ENCODE assay signal across 8 mouse cellular contexts in the genomic region with DNA sequence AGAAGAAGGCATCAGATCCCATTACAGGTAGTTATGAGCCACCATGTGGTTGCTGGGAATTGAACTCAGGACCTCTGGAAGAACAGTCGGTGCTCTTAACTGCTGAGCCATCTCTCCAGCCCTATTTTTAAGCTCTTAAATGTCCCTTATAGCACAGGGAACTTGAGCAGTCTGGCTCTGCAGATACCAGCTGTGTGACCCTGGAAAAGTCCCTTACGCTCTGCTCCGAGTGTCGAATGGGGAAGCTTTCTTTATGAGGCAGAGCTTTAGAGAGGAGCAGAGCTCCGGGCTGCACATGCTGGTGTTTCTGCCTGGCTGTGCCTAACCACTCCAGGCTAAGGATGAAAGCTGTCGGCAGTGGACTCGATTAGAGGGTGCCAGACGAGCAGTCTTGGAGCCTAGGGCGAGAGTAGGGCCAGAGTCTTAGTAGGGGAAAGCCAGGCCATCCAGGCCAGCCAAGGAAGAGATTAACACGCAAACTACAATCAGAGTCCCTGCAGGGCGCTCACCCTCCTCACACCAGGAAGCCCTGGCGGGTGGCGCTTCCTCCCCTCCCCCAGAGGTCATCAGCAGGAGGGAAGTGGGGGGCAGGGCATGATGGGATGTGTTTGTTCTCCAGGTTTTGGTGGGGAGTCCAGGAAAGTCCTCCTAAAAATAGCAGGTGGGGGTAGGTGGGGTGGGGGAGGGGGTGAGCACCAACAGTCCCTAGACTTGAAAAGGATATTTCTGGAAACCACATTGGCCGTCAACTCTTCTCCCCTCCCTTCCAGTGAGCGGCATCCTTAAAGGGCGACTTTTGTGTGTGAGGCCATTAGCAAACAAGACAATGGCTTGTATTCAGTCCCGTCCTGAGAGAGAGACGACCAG.
DNase-seq lines count a peak whose midpoint lies in the region; ATAC-seq and TF ChIP-seq lines count a peak whose summit lies in the region.

No protein-coding gene starts in this region.

- TF ChIP-seq CTCF in kidney, adult 2 months (conservative IDR thresholded peaks at IDR 0.05; ENCODE audit: insufficient read depth, insufficient read length, low read depth, low read length) = no peak
- TF ChIP-seq CTCF in lung, embryonic 14.5 days (IDR thresholded peaks at IDR 0.05; ENCODE audit: low read depth) = no peak

- H3K27me3 ChIP-seq in kidney, adult 2 months (replicated peaks; ENCODE audit: control insufficient read depth, insufficient read depth, low read length) = no peaks in the 10 kb centered on the region
- H3K27me3 ChIP-seq in lung, embryonic 14.5 days (ENCODE audit: insufficient read depth, low read length) = no peaks in the 10 kb centered on the region

- H3K4me3 ChIP-seq in kidney, adult 2 months (ENCODE audit: insufficient read depth, low read depth, low read length) = no peak overlapping the region
- no peak overlapping the region for H3K4me3 ChIP-seq in lung, embryonic 14.5 days (ENCODE audit: low read depth, low read length)

- H3K9ac ChIP-seq in lung, embryonic 14.5 days = no peak overlapping the region

- no peak overlapping the region for H3K4me2 ChIP-seq in lung, embryonic 14.5 days

- no peaks in the 10 kb centered on the region for H3K9me3 ChIP-seq in lung, embryonic 14.5 days (ENCODE audit: low read depth, low read length)

- peak; percentile 59 for DNase-seq in testis, postnatal 10 days (ENCODE audit: low spot score)
- no peak for DNase-seq in testis, postnatal 14 days (ENCODE audit: low spot score)
- peak; percentile 58 for DNase-seq in gastrocnemius, postnatal 14 days
- peak; percentile 92 for DNase-seq in kidney, adult 2 months
- DNase-seq in lung, embryonic 14.5 days = peak; percentile 75
- no peak for DNase-seq in layer of hippocampus, postnatal 14 days (ENCODE audit: low spot score in 2 of 2)
- DNase-seq in urinary bladder, postnatal 10 days (ENCODE audit: low spot score) = no peak

- H3K27ac ChIP-seq in kidney, adult 2 months (ENCODE audit: insufficient read depth, low read depth, low read length) = peak overlapping the region; percentile 80
- H3K27ac ChIP-seq in lung, embryonic 14.5 days (ENCODE audit: low read depth) = peak overlapping the region; percentile 65

- WGBS in kidney, adult 2 months = 40% methylated on average over 18 of the region's 18 CpGs
- WGBS in lung, embryonic 14.5 days = 23% methylated on average over 18 of the region's 18 CpGs

- H3K4me1 ChIP-seq in kidney, adult 2 months (ENCODE audit: control insufficient read depth, insufficient read depth, low read length) = peaks cover 13% of the 10 kb centered on the region
- H3K4me1 ChIP-seq in lung, embryonic 14.5 days (ENCODE audit: insufficient read depth) = peaks cover 8% of the 10 kb centered on the region

- H3K36me3 ChIP-seq in kidney, adult 2 months (ENCODE audit: control insufficient read depth, insufficient read depth, low read length) = no peaks in the 10 kb centered on the region
- 0 out of 2 replicates have a peak, but pooled peaks cover 4% of the 10 kb centered on the region for H3K36me3 ChIP-seq in lung, embryonic 14.5 days (ENCODE audit: insufficient read depth)

- intact Hi-C loops in gastrocnemius, postnatal 14 days (cut with DNase I; ENCODE audit: low total_unique reads) = no loop called here

- TF ChIP-seq POLR2A in kidney, adult 2 months (IDR thresholded peaks at IDR 0.05; ENCODE audit: low read depth, low read length) = no peak

- peak; percentile 39 for ATAC-seq in lung, embryonic 14.5 days (ENCODE audit: insufficient read depth)
- ATAC-seq in monocyte, adult 5-6 weeks (replicated peaks; ENCODE audit: insufficient number of reproducible peaks, low FRiP score, low TSS enrichment, poor library complexity, severe bottlenecking) = no peak

Comparison
In these comparisons a context has a peak if more than half of its experiments do, and no peak if none do; other contexts are left out.
1. DNase-seq: peak in testis, postnatal 10 days (single experiment), gastrocnemius, postnatal 14 days (single experiment), kidney, adult 2 months (single experiment) and lung, embryonic 14.5 days (single experiment); none in testis, postnatal 14 days (single experiment), layer of hippocampus, postnatal 14 days (0 of 2) and urinary bladder, postnatal 10 days (single experiment).